Mouse (Mus musculus) adrenal gland, postnatal 14 days (tissue): ENCODE data around the gene Zfp366. TPM values are rescaled to one million over a fixed set of nuclear protein-coding genes. Genes with fewer than 3 reads are reported as not detected.
"Not testable (repeated sequence)": the region's sequence is repeated elsewhere in the genome, so short reads cannot be mapped to it uniquely, and the experiment has no call there.

Experiments
- DNase-seq: peaks from one replicate; pipeline ENCODE4 v3.0.0; 2021; ENCODE audit warnings: mixed read lengths
- long read RNA-seq, 2 experiments: library from polyadenylated mRNA; stranded (forward); transcript quantifications; one replicate each; pipeline ENCODE4 v2.0.0; 2021
- total RNA-seq: library from RNA; stranded (reverse); gene quantifications from 2 replicates; pipeline ENCODE4 v1.2.3, GENCODE M21; 2021

Zfp366 gene
- total RNA-seq = 10.3 and 12.3 TPM in 2 replicates
- long read RNA-seq, experiment 1, partial matches to known transcripts = 0 of 1 reads
- long read RNA-seq, experiment 1, other reads (novel, unspliced or antisense) = 1 of 1 reads
- long read RNA-seq, experiment 2, partial matches to known transcripts = 0 of 1 reads
- long read RNA-seq, experiment 2, other reads (novel, unspliced or antisense) = 1 of 1 reads

- no peak for DNase-seq
These were observed at the start of gene Zfp366 for GRCm38 (mm10) chr13:99184155-99184886. Gene Zfp366, plus strand, starts transcription at chr13:99184823.

- DNase-seq = peak; percentile 51
These were observed 46.0 kb upstream of the Zfp366 start for GRCm38 (mm10) chr13:99138351-99139255.

GRCm38 (mm10) chr13:99146355-99146871 is 38.2 kb upstream of the Zfp366 start:
- DNase-seq = no peak

- no peak for DNase-seq
These were observed 36.9 kb upstream of the Zfp366 start for GRCm38 (mm10) chr13:99147645-99148111.

GRCm38 (mm10) chr13:99149551-99150305 is 34.9 kb upstream of the Zfp366 start:
- DNase-seq = no peak

GRCm38 (mm10) chr13:99150626-99151025 is 34.0 kb upstream of the Zfp366 start:
- no peak for DNase-seq

- no peak for DNase-seq
These were observed 33.5 kb upstream of the Zfp366 start for GRCm38 (mm10) chr13:99151121-99151520.

GRCm38 (mm10) chr13:99152305-99152930 is 32.2 kb upstream of the Zfp366 start:
- peak; percentile 41 for DNase-seq

GRCm38 (mm10) chr13:99157709-99158108 is 26.9 kb upstream of the Zfp366 start:
- no peak for DNase-seq

GRCm38 (mm10) chr13:99158773-99159172 is 25.9 kb upstream of the Zfp366 start:
- no peak for DNase-seq

GRCm38 (mm10) chr13:99163071-99163470 is 21.6 kb upstream of the Zfp366 start:
- peak; percentile 80 for DNase-seq

- no peak for DNase-seq
These were observed 20.9 kb upstream of the Zfp366 start for GRCm38 (mm10) chr13:99163521-99164359.

- no peak for DNase-seq
These were observed 20.3 kb upstream of the Zfp366 start for GRCm38 (mm10) chr13:99164360-99164759.

GRCm38 (mm10) chr13:99169401-99169800 is 15.2 kb upstream of the Zfp366 start:
- peak; percentile 83 for DNase-seq

- DNase-seq = no peak
These were observed 14.3 kb upstream of the Zfp366 start for GRCm38 (mm10) chr13:99170337-99170736.

- DNase-seq = no peak
These were observed 10.8 kb upstream of the Zfp366 start for GRCm38 (mm10) chr13:99173849-99174248.

- DNase-seq = not testable (repeated sequence)
These were observed 1.8 kb upstream of the Zfp366 start for GRCm38 (mm10) chr13:99182828-99183227.

GRCm38 (mm10) chr13:99183257-99183895 is 1.2 kb upstream of the Zfp366 start:
- DNase-seq = no peak

GRCm38 (mm10) chr13:99185573-99185972 is 950 bp downstream of the Zfp366 start:
- no peak for DNase-seq
